Mouse (Mus musculus): ENCODE results near the gene Brix1. TPM values are rescaled to one million over a fixed set of nuclear protein-coding genes. Genes with fewer than 3 reads are reported as not detected.
A peak's percentile ranks its signal among the peaks of the same experiment; 100 is the strongest.

The Brix1 gene
- polyA plus RNA-seq, 1 experiment from 2014 or later = 104 TPM

- H3K4me1 ChIP-seq = peaks cover 7% of the 10 kb centered on the region
- H3K9ac ChIP-seq = no peak overlapping the region
- H3K4me2 ChIP-seq = no peak overlapping the region
- ATAC-seq (replicated peaks; ENCODE audit: low FRiP score) = no peak
- H3K36me3 ChIP-seq = peaks cover 56% of the 10 kb centered on the region
- no peaks in the 10 kb centered on the region for H3K9me3 ChIP-seq (replicated peaks)
- H3K4me3 ChIP-seq (replicated peaks) = no peak overlapping the region
- no peaks in the 10 kb centered on the region for H3K27me3 ChIP-seq
- no peak overlapping the region for H3K27ac ChIP-seq
- 92% methylated on average over 5 of the region's 5 CpGs for WGBS
Observed at GRCm38 (mm10) chr15:10490101-10490500, 4.4 kb upstream of the Brix1 start.

- Histone ChIP-seq H3K36me3 (peaks cover 52% of the 10 kb centered on the region), H3K4me1 (peaks cover 20% of the 10 kb centered on the region), H3K9me3 (replicated peaks) (no peaks in the 10 kb centered on the region), H3K27me3 (no peaks in the 10 kb centered on the region), H3K27ac (peak overlapping the region; percentile 51; the same call in 1 of the 2 replicates), H3K4me2 (peak overlapping the region; percentile 78), H3K9ac (peak overlapping the region; percentile 74; the same call in 1 of the 2 replicates), H3K4me3 (replicated peaks) (peak overlapping the region; percentile 67; the same call in 1 of the 2 replicates)
- 66% methylated on average over 2 of the region's 2 CpGs for whole genome bisulfite sequencing
- no peak for ATAC-seq (replicated peaks; ENCODE audit: low FRiP score)
Observed at GRCm38 (mm10) chr15:10487246-10487645, 1.5 kb upstream of the Brix1 start.

- Histone ChIP-seq H3K9ac (peak overlapping the region; percentile 74), H3K4me1 (peaks cover 20% of the 10 kb centered on the region), H3K4me2 (peak overlapping the region; percentile 78), H3K27me3 (no peaks in the 10 kb centered on the region), H3K4me3 (replicated peaks) (peak overlapping the region; percentile 67), H3K27ac (peak overlapping the region; percentile 72), H3K9me3 (replicated peaks) (no peaks in the 10 kb centered on the region), H3K36me3 (peaks cover 50% of the 10 kb centered on the region)
- 1% methylated on average over 18 of the region's 18 CpGs for WGBS
- ATAC-seq (replicated peaks; ENCODE audit: low FRiP score) = peak; percentile 53
Observed at GRCm38 (mm10) chr15:10486365-10486839, 655 bp upstream of the Brix1 start.

- Histone ChIP-seq H3K4me2 (peak overlapping the region; percentile 83), H3K9me3 (replicated peaks) (no peaks in the 10 kb centered on the region), H3K27ac (no peak overlapping the region; the same call in 1 of the 2 replicates), H3K9ac (peak overlapping the region; percentile 79), H3K4me1 (peaks cover 19% of the 10 kb centered on the region; the same call in 1 of the 2 replicates), H3K27me3 (no peaks in the 10 kb centered on the region), H3K4me3 (replicated peaks) (peak overlapping the region; percentile 86), H3K36me3 (peaks cover 16% of the 10 kb centered on the region)
- ATAC-seq (replicated peaks; ENCODE audit: low FRiP score) = no peak
- 15% methylated on average over 3 of the region's 3 CpGs for WGBS
Observed at GRCm38 (mm10) chr15:10470941-10471340, 14.8 kb downstream of the Brix1 start.

GRCm38 (mm10) chr15:10470151-10470831 is 15.5 kb downstream of the Brix1 start, which contains the start of gene Dnajc21:
Dnajc21 (minus strand) TSS chr15:10470516.
- H3K4me1 ChIP-seq = peaks cover 19% of the 10 kb centered on the region; the same call in 1 of the 2 replicates
- H3K4me2 ChIP-seq = peak within 1 kb of the TSS; percentile 83
- H3K9me3 ChIP-seq (replicated peaks) = no peaks in the 10 kb centered on the region
- H3K27ac ChIP-seq = peak within 1 kb of the TSS; percentile 76
- ATAC-seq (replicated peaks; ENCODE audit: low FRiP score) = peak; percentile 97
- peak within 1 kb of the TSS; percentile 86 for H3K4me3 ChIP-seq (replicated peaks)
- no peaks in the 10 kb centered on the region for H3K27me3 ChIP-seq
- peak within 1 kb of the TSS; percentile 79 for H3K9ac ChIP-seq
- H3K36me3 ChIP-seq = peaks cover 10% of the 10 kb centered on the region
- WGBS = under 1% methylated on average over 70 of the region's 87 CpGs

GRCm38 (mm10) chr15:10469641-10470150 is 16.1 kb downstream of the Brix1 start:
- H3K9ac ChIP-seq = peak overlapping the region; percentile 79
- under 1% methylated on average over 40 of the region's 40 CpGs for WGBS
- H3K27ac ChIP-seq = peak overlapping the region; percentile 76
- no peaks in the 10 kb centered on the region for H3K27me3 ChIP-seq
- peak overlapping the region; percentile 83 for H3K4me2 ChIP-seq
- H3K9me3 ChIP-seq (replicated peaks) = no peaks in the 10 kb centered on the region
- H3K36me3 ChIP-seq = peaks cover 6% of the 10 kb centered on the region; the same call in 1 of the 2 replicates
- H3K4me1 ChIP-seq = peaks cover 19% of the 10 kb centered on the region; the same call in 1 of the 2 replicates
- peak; percentile 41 for ATAC-seq (replicated peaks; ENCODE audit: low FRiP score)
- H3K4me3 ChIP-seq (replicated peaks) = peak overlapping the region; percentile 86

- Histone ChIP-seq H3K27me3 (no peaks in the 10 kb centered on the region), H3K4me3 (replicated peaks) (peak overlapping the region; percentile 86; the same call in 1 of the 2 replicates), H3K36me3 (no peaks in the 10 kb centered on the region), H3K4me2 (peak overlapping the region; percentile 83), H3K9ac (no peak overlapping the region), H3K9me3 (replicated peaks) (no peaks in the 10 kb centered on the region), H3K4me1 (peaks cover 19% of the 10 kb centered on the region; the same call in 1 of the 2 replicates), H3K27ac (no peak overlapping the region)
- WGBS = 83% methylated on average over 3 of the region's 3 CpGs
- no peak for ATAC-seq (replicated peaks; ENCODE audit: low FRiP score)
Observed at GRCm38 (mm10) chr15:10468761-10469160, 17.0 kb downstream of the Brix1 start.

GRCm38 (mm10) chr15:10464678-10465077 is 21.1 kb downstream of the Brix1 start:
- H3K9me3 ChIP-seq (replicated peaks) = no peaks in the 10 kb centered on the region
- WGBS = 84% methylated on average over 3 of the region's 3 CpGs
- ATAC-seq (replicated peaks; ENCODE audit: low FRiP score) = no peak

GRCm38 (mm10) chr15:10463555-10463954 is 22.2 kb downstream of the Brix1 start:
- Histone ChIP-seq H3K4me1 (peaks cover 6% of the 10 kb centered on the region; the same call in 1 of the 2 replicates), H3K4me3 (replicated peaks) (no peak overlapping the region), H3K36me3 (peaks cover 35% of the 10 kb centered on the region), H3K4me2 (no peak overlapping the region), H3K27me3 (no peaks in the 10 kb centered on the region), H3K9ac (no peak overlapping the region), H3K9me3 (replicated peaks) (no peaks in the 10 kb centered on the region), H3K27ac (no peak overlapping the region)
- ATAC-seq (replicated peaks; ENCODE audit: low FRiP score) = no peak
- 81% methylated on average over 5 of the region's 5 CpGs for WGBS

More at GRCm38 (mm10) chr15:10464678-10465077, 21.1 kb downstream of the Brix1 start:
- Histone ChIP-seq H3K27me3 (no peaks in the 10 kb centered on the region), H3K36me3 (peaks cover 26% of the 10 kb centered on the region), H3K4me1 (peaks cover 15% of the 10 kb centered on the region; the same call in 1 of the 2 replicates), H3K27ac (no peak overlapping the region), H3K4me2 (no peak overlapping the region), H3K9ac (no peak overlapping the region), H3K4me3 (replicated peaks) (no peak overlapping the region)

- Histone ChIP-seq H3K27ac (no peak overlapping the region), H3K4me3 (replicated peaks) (no peak overlapping the region), H3K27me3 (no peaks in the 10 kb centered on the region), H3K4me1 (no peaks in the 10 kb centered on the region), H3K9ac (no peak overlapping the region), H3K4me2 (no peak overlapping the region), H3K9me3 (replicated peaks) (no peaks in the 10 kb centered on the region), H3K36me3 (peaks cover 52% of the 10 kb centered on the region)
- no peak for ATAC-seq (replicated peaks; ENCODE audit: low FRiP score)
- 77% methylated on average over 12 of the region's 12 CpGs for WGBS
Observed at GRCm38 (mm10) chr15:10460986-10461385, 24.8 kb downstream of the Brix1 start.

GRCm38 (mm10) chr15:10447102-10447501 is 38.6 kb downstream of the Brix1 start:
- no peaks in the 10 kb centered on the region for H3K27me3 ChIP-seq
- H3K4me3 ChIP-seq (replicated peaks) = no peak overlapping the region
- peaks cover 71% of the 10 kb centered on the region for H3K36me3 ChIP-seq
- H3K27ac ChIP-seq = no peak overlapping the region
- no peaks in the 10 kb centered on the region for H3K9me3 ChIP-seq (replicated peaks)
- H3K4me2 ChIP-seq = no peak overlapping the region
- WGBS = 78% methylated on average over 3 of the region's 3 CpGs
- H3K9ac ChIP-seq = no peak overlapping the region
- H3K4me1 ChIP-seq = no peaks in the 10 kb centered on the region
- ATAC-seq (replicated peaks; ENCODE audit: low FRiP score) = no peak

- Histone ChIP-seq H3K9ac (no peak overlapping the region), H3K27ac (no peak overlapping the region), H3K9me3 (replicated peaks) (no peaks in the 10 kb centered on the region), H3K4me2 (no peak overlapping the region), H3K4me1 (no peaks in the 10 kb centered on the region), H3K4me3 (replicated peaks) (no peak overlapping the region), H3K27me3 (no peaks in the 10 kb centered on the region), H3K36me3 (peaks cover 46% of the 10 kb centered on the region)
- WGBS = 96% methylated on average over 1 of the region's 1 CpGs
- ATAC-seq (replicated peaks; ENCODE audit: low FRiP score) = no peak
Observed at GRCm38 (mm10) chr15:10442275-10442674, 43.5 kb downstream of the Brix1 start.

Measured in kidney, embryonic 15.5 days (tissue).